Mouse (Mus musculus): ENCODE results near the gene Gfy. TPM values are rescaled to one million over a fixed set of nuclear protein-coding genes. Genes with fewer than 3 reads are reported as not detected.

Gene Gfy
- total RNA-seq (2014; rRNA removed) (not detected in 2 replicates), polyA plus RNA-seq (2015; fragmentation: Nextera tagmentation; extraction: Ambion mirVana) (0.21 TPM in 1 of 2 replicates, not detected in the other)

GRCm38 (mm10) chr7:45179469-45179868, at the start of gene Gfy:
TSS of gene Gfy (minus strand) at chr7:45179569.
- WGBS: 23% methylated on average over 7 of the region's 7 CpGs
- H3K9me3 ChIP-seq (ENCODE audit: low read length): no peaks in the 10 kb centered on the region

GRCm38 (mm10) chr7:45229046-45229445, 49.7 kb upstream of the Gfy start:
- Histone ChIP-seq H3K4me1 (ENCODE audit: insufficient read depth) (0 out of 2 replicates have a peak, but pooled peaks cover 1% of the 10 kb centered on the region), H3K27me3 (ENCODE audit: insufficient read depth, low read length) (no peaks in the 10 kb centered on the region), H3K27ac (ENCODE audit: low read depth, low read length) (no peak overlapping the region), H3K9ac (no peak overlapping the region), H3K9me3 (ENCODE audit: low read length) (no peaks in the 10 kb centered on the region), H3K4me3 (ENCODE audit: low read depth, low read length) (no peak overlapping the region), H3K36me3 (ENCODE audit: insufficient read depth) (peaks cover 7% of the 10 kb centered on the region; the same call in 1 of the 2 replicates), H3K4me2 (ENCODE audit: low read depth) (no peak overlapping the region)
- no peak for TF ChIP-seq CTCF (IDR thresholded peaks at IDR 0.05; ENCODE audit: low read depth)
- DNase-seq (no peak), ATAC-seq (no peak)
- WGBS: 92% methylated on average over 8 of the region's 8 CpGs

More at GRCm38 (mm10) chr7:45179469-45179868, at the start of gene Gfy:
- Histone ChIP-seq H3K4me2 (ENCODE audit: low read depth) (no peak within 1 kb of the TSS), H3K27me3 (ENCODE audit: insufficient read depth, low read length) (peaks cover 92% of the 10 kb centered on the region), H3K27ac (ENCODE audit: low read depth, low read length) (no peak within 1 kb of the TSS), H3K4me1 (ENCODE audit: insufficient read depth) (no peaks in the 10 kb centered on the region; the same call in 1 of the 2 replicates), H3K4me3 (ENCODE audit: low read depth, low read length) (no peak within 1 kb of the TSS), H3K36me3 (ENCODE audit: insufficient read depth) (no peaks in the 10 kb centered on the region), H3K9ac (no peak within 1 kb of the TSS)
- no peak for TF ChIP-seq CTCF (IDR thresholded peaks at IDR 0.05; ENCODE audit: low read depth)
- no peak for DNase-seq
- ATAC-seq: no peak

DNA sequence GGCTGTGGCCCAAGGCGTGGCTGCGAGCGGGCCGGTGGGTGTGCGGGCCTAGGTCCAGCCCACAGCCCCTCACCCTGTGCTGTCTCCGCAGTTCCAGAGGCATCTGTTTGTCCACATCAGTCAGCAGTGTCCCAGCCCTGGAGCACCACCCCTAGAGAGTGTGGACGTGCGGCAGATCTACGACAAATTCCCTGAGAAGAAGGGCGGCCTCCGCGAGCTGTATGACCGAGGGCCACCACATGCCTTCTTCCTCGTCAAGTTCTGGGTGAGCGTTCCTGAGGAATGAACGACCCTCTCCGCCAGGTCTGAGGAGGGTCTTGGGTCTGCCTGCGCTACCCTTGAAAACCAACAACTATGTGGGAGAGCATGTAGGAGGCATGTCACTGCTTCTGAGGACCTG, 49.2 kb upstream of the Gfy start:
- Histone ChIP-seq H3K27ac (ENCODE audit: low read depth, low read length) (no peak overlapping the region), H3K27me3 (ENCODE audit: insufficient read depth, low read length) (no peaks in the 10 kb centered on the region), H3K36me3 (ENCODE audit: insufficient read depth) (peaks cover 7% of the 10 kb centered on the region; the same call in 1 of the 2 replicates), H3K9me3 (ENCODE audit: low read length) (no peaks in the 10 kb centered on the region), H3K4me3 (ENCODE audit: low read depth, low read length) (no peak overlapping the region), H3K9ac (no peak overlapping the region), H3K4me1 (ENCODE audit: insufficient read depth) (no peaks in the 10 kb centered on the region), H3K4me2 (ENCODE audit: low read depth) (no peak overlapping the region)
- DNase-seq (no peak), ATAC-seq (no peak)
- no peak for TF ChIP-seq CTCF (IDR thresholded peaks at IDR 0.05; ENCODE audit: low read depth)
- 95% methylated on average over 18 of the region's 18 CpGs for WGBS

GRCm38 (mm10) chr7:45226421-45226820, 47.1 kb upstream of the Gfy start:
- no peak for DNase-seq
- no peak overlapping the region for H3K4me2 ChIP-seq (ENCODE audit: low read depth)
- no peak overlapping the region for H3K4me3 ChIP-seq (ENCODE audit: low read depth, low read length)
- no peaks in the 10 kb centered on the region for H3K9me3 ChIP-seq (ENCODE audit: low read length)
- no peaks in the 10 kb centered on the region for H3K4me1 ChIP-seq (ENCODE audit: insufficient read depth)
- WGBS: 95% methylated on average over 5 of the region's 5 CpGs
- TF ChIP-seq CTCF (IDR thresholded peaks at IDR 0.05; ENCODE audit: low read depth): no peak
- H3K9ac ChIP-seq: no peak overlapping the region
- H3K27ac ChIP-seq (ENCODE audit: low read depth, low read length): no peak overlapping the region
- H3K36me3 ChIP-seq (ENCODE audit: insufficient read depth): peaks cover 7% of the 10 kb centered on the region; the same call in 1 of the 2 replicates
- no peak for ATAC-seq
- H3K27me3 ChIP-seq (ENCODE audit: insufficient read depth, low read length): no peaks in the 10 kb centered on the region

GRCm38 (mm10) chr7:45224826-45225225, 45.5 kb upstream of the Gfy start:
- no peak for ATAC-seq
- 83% methylated on average over 7 of the region's 7 CpGs for WGBS

DNA sequence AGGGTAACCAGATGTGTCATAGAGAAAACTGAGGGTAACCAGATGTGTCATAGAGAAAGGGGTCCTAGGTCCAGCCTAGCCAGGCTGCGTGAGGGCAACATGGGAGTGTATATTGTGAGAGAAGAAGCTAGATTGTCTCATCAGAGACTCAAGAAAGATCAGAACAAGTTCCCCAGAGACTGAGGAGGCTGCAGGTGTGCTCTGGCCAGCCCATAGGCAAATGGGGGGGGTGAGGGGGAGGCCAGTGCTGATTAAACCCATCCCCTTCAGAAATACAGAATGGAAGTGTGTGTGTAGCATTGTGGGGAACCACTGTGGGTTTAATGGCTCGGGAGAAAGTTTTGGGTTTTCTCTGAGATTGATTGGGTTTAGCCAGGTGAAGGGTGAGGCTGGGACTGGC, 42.3 kb upstream of the Gfy start:
- Histone ChIP-seq H3K4me3 (ENCODE audit: low read depth, low read length) (no peak overlapping the region), H3K27me3 (ENCODE audit: insufficient read depth, low read length) (no peaks in the 10 kb centered on the region), H3K36me3 (ENCODE audit: insufficient read depth) (no peaks in the 10 kb centered on the region), H3K27ac (ENCODE audit: low read depth, low read length) (no peak overlapping the region), H3K4me1 (ENCODE audit: insufficient read depth) (peaks cover 3% of the 10 kb centered on the region; the same call in 1 of the 2 replicates), H3K4me2 (ENCODE audit: low read depth) (no peak overlapping the region), H3K9ac (no peak overlapping the region), H3K9me3 (ENCODE audit: low read length) (no peaks in the 10 kb centered on the region)
- ATAC-seq (no peak), DNase-seq (no peak)
- WGBS: 93% methylated on average over 2 of the region's 2 CpGs
- no peak for TF ChIP-seq CTCF (IDR thresholded peaks at IDR 0.05; ENCODE audit: low read depth)

More at GRCm38 (mm10) chr7:45224826-45225225, 45.5 kb upstream of the Gfy start:
- H3K4me3 ChIP-seq (ENCODE audit: low read depth, low read length): no peak overlapping the region
- H3K36me3 ChIP-seq (ENCODE audit: insufficient read depth): peaks cover 7% of the 10 kb centered on the region; the same call in 1 of the 2 replicates
- no peak overlapping the region for H3K9ac ChIP-seq
- H3K4me1 ChIP-seq (ENCODE audit: insufficient read depth): no peaks in the 10 kb centered on the region
- no peaks in the 10 kb centered on the region for H3K9me3 ChIP-seq (ENCODE audit: low read length)
- H3K27ac ChIP-seq (ENCODE audit: low read depth, low read length): no peak overlapping the region
- no peak for TF ChIP-seq CTCF (IDR thresholded peaks at IDR 0.05; ENCODE audit: low read depth)
- DNase-seq: no peak
- no peaks in the 10 kb centered on the region for H3K27me3 ChIP-seq (ENCODE audit: insufficient read depth, low read length)
- H3K4me2 ChIP-seq (ENCODE audit: low read depth): no peak overlapping the region

DNA sequence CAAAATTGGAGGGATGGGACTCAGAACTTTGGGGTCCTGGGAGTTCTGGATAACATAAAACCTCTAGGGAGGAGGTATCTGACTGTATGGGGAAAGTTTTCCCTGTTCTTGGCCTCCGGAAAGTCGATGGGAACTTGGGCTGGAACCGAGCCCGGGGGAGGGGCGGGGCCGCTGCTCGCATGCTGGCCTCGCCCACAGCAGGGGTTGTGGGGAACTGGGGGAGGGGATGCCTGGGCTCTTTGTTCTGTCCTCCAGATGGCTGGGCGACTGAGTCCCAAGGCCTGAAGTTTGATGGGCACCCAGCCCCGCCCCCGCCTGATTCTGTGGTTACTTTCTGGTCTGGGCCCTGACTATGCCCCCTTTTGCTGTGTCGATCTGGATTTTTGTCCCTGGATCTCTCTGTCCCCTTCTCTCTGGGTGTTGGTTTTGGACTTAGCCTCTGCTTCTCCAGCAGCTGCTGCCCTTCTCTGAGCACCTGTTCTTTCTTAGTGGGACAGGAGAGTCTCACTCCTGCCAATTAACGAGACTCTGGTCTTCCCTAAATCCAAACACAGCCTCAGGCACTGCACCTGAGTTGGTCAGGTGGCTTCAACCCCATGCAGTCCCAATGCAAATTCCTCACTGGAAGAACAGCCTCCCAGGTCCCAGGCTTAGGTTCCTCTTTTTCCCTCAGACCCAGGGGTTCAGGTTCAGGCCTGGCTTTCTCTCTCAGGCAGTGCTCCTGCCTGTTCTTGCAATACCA, 37.2 kb upstream of the Gfy start:
- Histone ChIP-seq H3K9ac (peak overlapping the region; percentile 56), H3K36me3 (ENCODE audit: insufficient read depth) (no peaks in the 10 kb centered on the region), H3K4me2 (ENCODE audit: low read depth) (peak overlapping the region; percentile 85), H3K27me3 (ENCODE audit: insufficient read depth, low read length) (0 out of 2 replicates have a peak, but pooled peaks cover 4% of the 10 kb centered on the region), H3K27ac (ENCODE audit: low read depth, low read length) (peak overlapping the region; percentile 62), H3K9me3 (ENCODE audit: low read length) (no peaks in the 10 kb centered on the region), H3K4me3 (ENCODE audit: low read depth, low read length) (peak overlapping the region; percentile 34), H3K4me1 (ENCODE audit: insufficient read depth) (peaks cover 14% of the 10 kb centered on the region)
- 2% methylated on average over 13 of the region's 13 CpGs for WGBS
- peak; percentile 78 for DNase-seq
- ATAC-seq: peak; percentile 66
- no peak for TF ChIP-seq CTCF (IDR thresholded peaks at IDR 0.05; ENCODE audit: low read depth)

All from forebrain, postnatal 0 days (tissue).